Mouse (Mus musculus) layer of hippocampus, postnatal 14 days (tissue): ENCODE measurements around the gene Prn. TPM values are rescaled to one million over a fixed set of nuclear protein-coding genes. Genes with fewer than 3 reads are reported as not detected.

Source experiments
- DNase-seq, 2 experiments: peaks; one replicate each; pipeline ENCODE4 v3.0.0; 2021 to 2022; ENCODE audit warnings: low spot score in 2 of 2, mixed read lengths in 1 of 2
- total RNA-seq, 2 experiments: library from RNA; stranded (reverse); gene quantifications; 2 replicates each; pipeline ENCODE4 v1.2.3; 2021

Prn gene
- total RNA-seq, 2 experiments from 2014 or later, result not detected

- DNase-seq, result no peak
Measured at GRCm38 (mm10) chr2:131948916-131949639, 39.3 kb downstream of the Prn start.

- DNase-seq, result peak in 1 of 2 experiments; percentile 80
Measured at GRCm38 (mm10) chr2:131949767-131950597, 40.2 kb downstream of the Prn start.

DNA sequence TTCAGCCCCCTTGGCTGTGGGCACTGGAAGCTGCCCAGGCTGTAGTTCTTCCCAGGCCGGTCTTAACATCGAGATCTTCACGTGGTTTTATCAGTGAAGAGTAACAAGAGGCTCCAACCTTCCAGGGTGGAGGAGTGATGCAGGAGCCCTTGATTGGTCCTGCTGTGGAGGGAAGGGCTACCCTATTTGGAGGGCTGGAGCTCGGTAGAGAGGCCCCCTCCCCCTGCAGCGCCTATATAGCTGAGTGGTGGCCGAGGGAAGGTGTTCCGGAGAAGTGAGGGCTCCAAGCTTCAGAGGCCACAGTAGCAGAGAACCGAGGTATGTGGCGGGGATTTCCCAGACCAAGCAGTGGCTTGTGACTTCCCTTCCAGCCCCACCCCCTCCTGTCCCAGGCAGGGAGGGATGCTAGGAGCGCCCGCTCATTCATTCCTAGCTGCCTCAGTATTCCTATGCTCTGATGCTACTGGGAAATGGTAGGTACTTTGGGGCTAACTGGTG is 40.9 kb downstream of the Prn start, which contains the start of gene Prnd:
Prnd (plus strand) TSS at position 264 of the 498 bp plus-strand sequence.
- DNase-seq, result peak in 1 of 2 experiments; percentile 0

DNA sequence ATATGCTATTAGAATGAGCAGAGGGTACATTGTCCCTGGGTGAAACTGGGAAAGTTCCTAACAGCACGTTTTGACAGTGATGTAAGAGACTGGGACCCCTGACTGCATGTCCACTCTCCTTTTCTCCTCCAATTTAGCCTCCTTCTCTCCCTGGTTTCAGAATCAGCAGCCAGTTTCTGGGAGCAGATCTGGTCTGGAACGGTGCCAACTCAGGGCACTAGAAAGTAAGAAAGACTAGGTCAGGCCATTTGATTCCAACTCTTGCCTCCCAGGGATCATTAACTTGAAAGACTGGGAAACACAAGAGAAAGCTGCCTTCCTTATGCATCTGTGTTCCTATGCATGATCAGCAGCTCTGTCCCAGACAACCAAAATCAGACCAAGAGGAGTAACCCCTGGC is 42.7 kb downstream of the Prn start:
- DNase-seq, result peak in 1 of 2 experiments; percentile 4

DNA sequence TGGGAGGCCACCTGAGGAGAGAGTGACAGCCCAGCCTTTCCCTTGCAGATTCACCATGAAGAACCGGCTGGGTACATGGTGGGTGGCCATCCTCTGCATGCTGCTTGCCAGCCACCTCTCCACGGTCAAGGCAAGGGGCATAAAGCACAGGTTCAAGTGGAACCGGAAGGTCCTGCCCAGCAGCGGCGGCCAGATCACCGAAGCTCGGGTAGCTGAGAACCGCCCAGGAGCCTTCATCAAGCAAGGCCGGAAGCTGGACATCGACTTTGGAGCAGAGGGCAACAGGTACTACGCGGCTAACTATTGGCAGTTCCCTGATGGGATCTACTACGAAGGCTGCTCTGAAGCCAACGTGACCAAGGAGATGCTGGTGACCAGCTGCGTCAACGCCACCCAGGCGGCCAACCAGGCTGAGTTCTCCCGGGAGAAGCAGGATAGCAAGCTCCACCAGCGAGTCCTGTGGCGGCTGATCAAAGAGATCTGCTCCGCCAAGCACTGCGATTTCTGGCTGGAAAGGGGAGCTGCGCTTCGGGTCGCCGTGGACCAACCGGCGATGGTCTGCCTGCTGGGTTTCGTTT is 43.3 kb downstream of the Prn start:
- DNase-seq, result peak in 1 of 2 experiments; percentile 1

DNA sequence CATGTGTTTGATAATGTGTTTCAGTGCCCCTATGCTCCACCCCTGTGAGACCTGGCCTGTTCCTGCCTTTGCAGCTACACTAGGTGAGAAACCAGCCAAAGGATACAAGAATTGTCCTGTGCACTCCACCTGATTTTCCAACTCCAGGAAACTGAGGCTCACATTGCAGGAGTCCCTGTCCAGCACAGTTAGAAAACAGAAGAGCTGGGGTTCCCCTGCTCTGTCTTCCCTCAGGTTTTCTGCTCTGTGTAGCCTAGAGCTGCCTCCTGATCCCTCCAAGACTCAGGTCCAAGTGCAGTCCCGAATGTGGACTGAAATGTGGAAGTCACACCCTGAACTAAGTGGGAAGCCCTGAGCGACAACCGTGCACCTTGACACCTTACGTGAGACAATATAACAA is 44.0 kb downstream of the Prn start:
- DNase-seq, result no peak

GRCm38 (mm10) chr2:131954835-131955234 is 45.1 kb downstream of the Prn start:
- no peak for DNase-seq

DNA sequence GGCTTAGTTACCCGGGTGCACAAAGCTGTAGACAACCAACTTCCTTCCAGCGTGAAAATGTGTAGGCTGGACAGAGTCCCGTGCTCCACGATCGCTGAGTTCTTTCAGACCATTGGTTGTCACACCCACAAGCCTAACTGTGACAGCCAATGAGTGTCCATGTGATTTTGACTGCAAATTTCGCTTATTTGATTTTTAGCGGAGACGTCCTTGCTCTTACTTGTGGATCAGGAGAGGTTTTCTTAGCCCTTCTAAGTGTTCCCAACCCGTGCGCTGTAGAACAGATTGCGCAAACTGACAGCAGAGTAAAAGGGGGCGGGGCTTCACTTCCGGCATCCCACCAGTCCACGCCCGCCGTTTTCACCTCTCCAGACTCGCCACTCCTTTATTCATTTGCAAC is 45.5 kb downstream of the Prn start:
- DNase-seq, result no peak

GRCm38 (mm10) chr2:131956336-131957256 is 46.8 kb downstream of the Prn start:
- DNase-seq, result no peak

DNA sequence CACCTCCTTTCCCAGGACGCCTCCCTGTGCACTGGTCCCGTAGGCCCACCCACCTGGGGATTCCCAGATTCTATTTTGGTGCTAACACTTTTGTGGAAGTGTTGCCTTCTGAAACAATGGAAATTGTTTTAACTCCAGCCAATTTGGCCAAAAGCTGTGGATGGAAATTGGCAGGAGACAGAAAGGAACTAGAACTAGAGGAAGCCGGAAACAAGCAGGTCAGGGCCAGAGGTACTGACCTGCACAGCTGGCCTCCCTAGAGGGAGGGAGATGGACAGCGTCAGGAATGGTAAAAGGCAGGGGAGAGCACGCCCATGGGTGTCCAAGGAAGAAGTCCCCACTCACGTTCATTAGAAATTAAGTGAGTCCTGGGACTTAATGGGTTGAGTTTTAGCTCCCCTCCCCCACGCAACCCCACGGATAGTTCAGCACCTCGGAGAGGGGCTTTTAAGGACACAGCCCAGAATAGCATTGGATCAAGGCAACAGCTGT is 48.0 kb downstream of the Prn start:
- DNase-seq, result no peak

DNA sequence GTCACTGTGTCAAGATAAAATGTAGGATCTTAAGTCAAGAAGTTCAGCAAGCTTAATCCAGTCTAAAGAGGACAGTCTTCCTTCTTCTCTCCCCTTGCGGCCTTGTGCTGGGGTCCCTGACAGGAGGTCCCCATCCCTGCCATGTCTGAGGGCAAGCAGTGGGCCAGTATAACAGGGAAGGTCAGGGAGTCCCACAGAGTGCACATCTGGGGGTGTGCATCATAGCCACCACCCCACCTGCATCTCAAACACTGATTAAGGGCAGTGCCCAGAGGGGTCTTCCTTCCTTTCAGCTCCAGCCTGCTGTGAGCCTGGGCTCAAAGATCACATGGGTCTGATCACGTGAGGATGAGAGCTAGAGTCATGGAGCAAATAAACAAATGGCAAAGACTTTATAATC is 51.9 kb downstream of the Prn start:
- DNase-seq, result no peak

GRCm38 (mm10) chr2:131970597-131970996 is 60.8 kb downstream of the Prn start:
- no peak for DNase-seq

- DNase-seq, result no peak
Measured at GRCm38 (mm10) chr2:131971098-131971497, 61.3 kb downstream of the Prn start.

GRCm38 (mm10) chr2:131976663-131977062 is 66.9 kb downstream of the Prn start:
- no peak for DNase-seq

- no peak for DNase-seq
Measured at GRCm38 (mm10) chr2:131980866-131981265, 71.1 kb downstream of the Prn start.

DNA sequence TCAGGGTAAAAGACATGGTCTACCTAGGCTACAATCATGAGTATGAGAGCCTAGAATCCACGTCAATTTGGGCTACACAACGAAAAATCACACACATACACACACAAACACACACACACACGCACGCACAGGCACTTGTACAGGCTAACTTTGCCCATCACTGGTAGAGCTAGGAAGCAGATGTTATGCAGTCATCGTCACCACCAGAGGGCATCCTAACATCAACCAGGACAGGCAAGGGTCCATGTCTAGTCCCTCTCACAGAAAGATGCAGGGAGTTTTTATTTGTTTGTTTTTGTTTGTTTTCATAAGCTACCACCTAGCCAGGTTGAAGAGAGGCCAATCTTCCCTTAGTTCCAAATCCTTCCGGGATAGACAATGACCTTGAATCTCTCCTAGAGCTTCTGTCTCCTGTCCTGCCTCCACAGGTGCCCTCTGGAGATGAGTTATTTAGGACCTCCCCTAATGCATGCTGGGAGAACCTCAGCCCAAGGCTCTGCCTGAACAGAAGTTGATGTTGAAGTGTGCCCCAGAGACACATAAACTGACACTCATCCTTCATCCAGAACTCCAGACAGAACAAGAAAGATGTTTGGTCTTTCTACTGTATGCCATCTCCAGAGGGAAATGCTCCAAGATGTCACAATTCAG is 72.9 kb downstream of the Prn start:
- DNase-seq, result peak in 1 of 2 experiments; percentile 78

DNA sequence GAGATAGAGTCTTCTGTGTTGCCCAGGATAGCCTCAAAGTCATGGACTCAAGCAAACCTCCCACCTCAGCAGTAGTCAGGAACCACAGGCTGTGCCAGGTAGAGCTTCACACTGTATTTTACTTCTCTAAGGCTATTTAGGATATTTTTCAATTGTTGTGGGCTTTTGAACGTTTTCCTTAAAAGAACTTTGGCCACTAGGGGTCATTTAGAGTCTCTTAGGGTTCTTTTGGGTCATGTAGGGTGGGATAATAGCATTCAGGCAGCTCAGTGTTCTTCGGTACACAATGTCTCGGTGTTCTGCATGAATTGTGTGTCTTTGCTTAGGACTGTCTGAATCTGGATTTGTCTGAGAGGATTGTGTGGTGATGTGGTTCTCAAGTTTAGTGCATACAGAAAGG is 78.2 kb downstream of the Prn start:
- no peak for DNase-seq

DNA sequence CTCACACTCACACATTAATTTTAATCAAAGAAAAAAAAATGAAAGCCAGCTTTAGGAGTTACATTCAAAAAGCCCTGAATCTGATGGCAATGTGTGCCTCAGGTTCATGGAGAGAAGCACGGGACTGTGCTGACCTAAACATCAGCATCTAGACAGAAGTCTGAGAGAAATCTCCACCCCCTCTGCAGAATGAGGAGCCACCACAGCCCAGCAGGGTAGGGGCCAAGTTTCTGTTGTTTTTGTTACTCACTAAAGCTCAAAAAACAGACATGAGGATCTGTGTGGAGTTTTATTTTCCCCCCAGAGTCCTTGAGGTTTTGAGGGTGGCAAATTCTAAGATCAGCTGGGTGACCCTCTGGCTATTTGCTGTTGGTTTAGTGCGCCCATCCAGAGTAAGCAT is 78.8 kb downstream of the Prn start:
- no peak for DNase-seq

DNA sequence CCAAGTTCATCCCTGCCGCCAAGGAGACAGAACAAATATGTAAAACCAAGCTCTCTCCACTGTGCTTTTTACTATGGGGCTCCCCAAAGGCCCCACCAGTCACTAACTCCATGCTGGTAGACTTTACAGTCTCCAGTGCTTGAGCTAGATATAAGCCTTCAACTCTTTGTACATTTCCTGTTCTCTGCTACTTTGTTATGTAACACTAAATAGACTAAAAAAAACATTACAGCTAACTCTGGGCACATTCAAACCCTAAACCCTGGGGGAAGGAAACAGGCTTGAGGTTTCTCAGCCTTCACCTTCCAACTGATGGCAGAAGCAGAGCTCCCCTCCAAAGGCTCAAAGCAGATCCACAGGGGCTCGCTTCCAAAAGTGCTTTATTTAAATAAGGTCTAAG is 82.7 kb downstream of the Prn start:
- no peak for DNase-seq

GRCm38 (mm10) chr2:131993151-131993550 is 83.4 kb downstream of the Prn start:
- no peak for DNase-seq
